Mouse (Mus musculus): ENCODE measurements around the gene Mrpl27.

- 0 out of 2 replicates have a peak, but pooled peaks have one; percentile 12 for TF ChIP-seq MYC (IDR thresholded peaks at IDR 0.05; ENCODE audit: low read depth, low read length)
- no peak for TF ChIP-seq ZC3H11A (IDR thresholded peaks at IDR 0.05; ENCODE audit: low read depth, low read length)
- peak; percentile 37; the same call in 1 of the 2 replicates for TF ChIP-seq IRF4 (IDR thresholded peaks at IDR 0.05; ENCODE audit: low read depth, low read length)
- no peak for TF ChIP-seq E2F4 (IDR thresholded peaks at IDR 0.05; ENCODE audit: insufficient replicate concordance, low read depth, low read length)
Measured at GRCm38 (mm10) chr11:94676754-94677606, 23.4 kb downstream of the Mrpl27 start, which contains the start of gene Xylt2.
